Mouse (Mus musculus) hematopoietic stem cell, adult 5-6 weeks (primary cell): ENCODE results near the gene Dgcr6. TPM values are rescaled to one million over a fixed set of nuclear protein-coding genes. Genes with fewer than 3 reads are reported as not detected.
"Not testable (repeated sequence)": the region's sequence is repeated elsewhere in the genome, so short reads cannot be mapped to it uniquely, and the experiment has no call there.

Source experiments
- ATAC-seq, 2 experiments: fragments of 125-278 bp in 1 of 2; replicated peaks in 1 of 2; 2 replicates each; pipeline ENCODE4 v1.8.0; 2016 to 2017; ENCODE audit warnings: inconsistent platforms in 2 of 2, mild to moderate bottlenecking in 2 of 2, moderate number of reproducible peaks in 2 of 2, low read depth in 1 of 2, moderate TSS enrichment in 1 of 2; ENCODE audit not compliant: low FRiP score in 2 of 2, poor library complexity in 2 of 2, severe bottlenecking in 2 of 2, insufficient read depth in 1 of 2, low TSS enrichment in 1 of 2
- total RNA-seq: library from RNA; stranded (forward); fragments of 172-1452, 232-1000 nt; gene quantifications from 2 replicates; pipeline ENCODE4 v1.2.3, GENCODE M21; 2017

The Dgcr6 gene
- total RNA-seq = 19.6 and 29.7 TPM in 2 replicates

DNA sequence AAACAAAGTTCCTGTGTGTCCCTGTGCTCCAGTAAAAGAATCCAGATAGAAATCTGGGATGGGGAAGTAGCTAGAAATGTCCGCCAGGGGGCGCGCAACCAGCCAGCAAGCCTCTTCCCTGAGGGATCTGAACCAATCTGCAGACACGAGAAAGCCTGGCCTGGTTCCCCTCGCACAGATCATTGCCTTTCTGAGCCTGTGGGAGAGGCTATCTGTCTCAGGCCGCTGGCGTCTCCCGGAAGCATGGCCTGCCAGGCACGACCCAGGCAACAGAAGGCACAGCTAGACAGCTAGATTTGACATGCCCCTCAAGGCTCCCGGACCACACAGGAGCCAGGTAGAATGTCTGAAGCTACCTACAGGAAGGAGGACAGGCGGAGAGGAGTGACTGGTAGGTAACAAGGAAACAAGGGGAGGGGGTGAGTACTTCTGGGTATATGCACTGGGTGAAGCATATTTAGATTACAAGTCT, at the start of gene Dgcr6:
Gene Dgcr6 (plus strand): TSS at position 130 of the 472 bp plus-strand sequence.
- peak; percentile 38 to 42; a peak in 1 of 4 replicates for ATAC-seq

DNA sequence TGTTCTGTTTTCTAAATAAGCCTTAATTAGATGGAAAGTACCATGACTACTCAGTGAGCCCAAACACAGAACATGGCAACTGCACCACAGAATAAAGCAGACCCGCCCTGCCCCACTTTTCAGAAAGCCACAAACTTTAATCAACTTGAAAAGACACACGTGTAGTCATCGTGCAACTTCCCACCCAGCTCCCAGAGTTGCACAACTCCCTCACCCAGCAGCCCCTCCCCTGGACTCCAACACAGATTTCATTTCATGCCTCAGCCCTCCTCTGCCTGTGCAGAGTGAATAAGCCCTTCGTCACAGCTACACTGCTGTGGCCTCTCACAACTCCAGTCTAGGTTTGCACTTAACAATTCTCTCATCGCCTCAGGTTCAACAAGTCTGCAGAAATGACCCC, 48.1 kb upstream of the Dgcr6 start:
- ATAC-seq = 0 out of 4 replicates have a peak, but pooled peaks of 1 of the 2 experiments have one; percentile 7

DNA sequence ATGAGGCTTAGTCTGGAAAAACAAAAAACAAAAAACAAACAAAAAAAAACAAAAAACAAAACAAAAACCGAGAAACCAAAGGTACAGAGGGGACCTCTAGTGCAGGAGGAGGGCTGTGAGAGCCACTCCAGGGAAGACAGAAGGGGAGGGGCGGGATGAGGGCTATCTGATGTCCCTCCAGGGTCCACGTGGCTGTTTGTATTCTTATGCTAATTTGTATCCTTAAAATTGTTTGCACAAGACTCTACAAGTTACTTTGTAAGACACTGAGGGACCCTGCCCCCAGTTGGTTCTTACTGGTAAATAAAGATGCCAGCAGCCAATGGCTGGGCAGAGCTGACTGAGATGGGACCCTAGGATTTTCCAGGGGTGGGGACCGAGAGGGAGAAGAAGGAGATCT, 45.6 kb upstream of the Dgcr6 start:
- no peak for ATAC-seq

DNA sequence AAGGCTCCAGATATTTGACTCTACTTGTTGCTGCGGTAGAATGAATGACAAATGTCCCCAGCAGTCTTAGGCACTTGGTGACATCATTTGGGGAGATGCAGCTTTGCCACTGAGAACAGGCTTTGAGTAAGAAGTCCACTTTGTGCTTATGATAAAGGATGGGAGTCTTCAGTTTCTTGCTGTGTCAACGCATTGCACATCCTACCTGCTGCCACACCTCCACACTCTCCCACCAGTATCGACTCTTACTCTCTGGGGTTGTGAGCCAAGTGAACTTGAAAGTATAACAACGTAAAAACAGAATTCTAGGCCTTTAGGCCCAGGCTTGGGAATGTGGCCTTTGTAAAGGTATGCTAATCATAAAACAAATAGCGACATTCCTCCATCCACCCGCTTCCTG, 41.6 kb upstream of the Dgcr6 start:
- ATAC-seq = no peak

DNA sequence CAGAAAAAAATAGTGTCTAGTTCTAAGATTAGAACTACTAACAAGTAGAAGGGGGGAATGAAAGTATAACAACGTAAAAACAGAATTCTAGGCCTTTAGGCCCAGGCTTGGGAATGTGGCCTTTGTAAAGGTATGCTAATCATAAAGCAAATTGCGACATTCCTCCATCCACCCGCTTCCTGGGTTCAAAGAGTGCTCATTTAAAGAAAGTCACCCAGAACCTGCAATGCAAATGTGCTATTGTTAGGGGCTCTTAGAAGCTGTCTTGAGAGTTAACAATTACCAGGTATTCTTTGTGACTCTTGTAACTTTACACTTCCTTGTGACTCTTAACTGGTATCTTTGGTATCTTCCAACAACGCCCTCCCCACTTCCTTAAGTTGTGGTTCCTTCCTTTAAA, 36.2 kb upstream of the Dgcr6 start:
- ATAC-seq = not testable (repeated sequence)

DNA sequence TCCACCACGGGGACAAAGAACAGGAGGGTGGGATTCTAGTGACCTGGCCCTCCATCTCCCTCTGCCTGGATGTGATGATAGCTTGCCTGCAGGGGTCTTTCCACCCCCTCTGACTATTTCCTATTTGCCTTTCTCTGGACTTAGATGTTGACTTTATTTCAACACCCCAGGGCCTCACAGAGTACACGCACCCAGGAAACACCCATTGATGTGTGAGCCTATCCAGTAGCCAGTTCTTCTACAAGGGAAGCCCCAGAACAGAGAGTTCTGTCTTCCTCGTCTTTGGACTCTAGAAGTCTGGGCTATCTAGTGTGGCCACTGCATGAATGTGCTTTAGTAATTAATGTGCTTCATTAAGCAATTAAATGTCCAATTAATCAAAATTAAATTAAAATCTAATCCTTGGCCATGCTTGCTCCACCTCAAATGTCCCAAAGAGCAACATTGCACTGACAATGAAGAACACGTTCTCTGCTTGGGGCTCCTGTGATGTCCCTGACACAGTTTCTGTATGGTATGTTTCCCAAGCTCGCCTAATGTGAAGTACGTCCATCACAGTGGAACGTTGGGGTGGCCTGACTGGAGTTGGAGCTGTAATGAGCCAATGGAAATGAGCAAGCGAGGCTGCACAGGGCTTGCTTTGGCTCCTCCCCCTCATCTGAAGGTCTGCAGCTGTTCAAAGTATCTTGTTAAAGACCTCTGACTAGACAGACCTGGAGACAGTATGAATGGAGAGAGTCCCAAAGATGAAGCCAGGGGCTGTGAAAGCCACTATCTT, 29.7 kb upstream of the Dgcr6 start:
- no peak for ATAC-seq

- no peak for ATAC-seq
These were observed 25.3 kb upstream of the Dgcr6 start for GRCm38 (mm10) chr16:18027371-18027770.

DNA sequence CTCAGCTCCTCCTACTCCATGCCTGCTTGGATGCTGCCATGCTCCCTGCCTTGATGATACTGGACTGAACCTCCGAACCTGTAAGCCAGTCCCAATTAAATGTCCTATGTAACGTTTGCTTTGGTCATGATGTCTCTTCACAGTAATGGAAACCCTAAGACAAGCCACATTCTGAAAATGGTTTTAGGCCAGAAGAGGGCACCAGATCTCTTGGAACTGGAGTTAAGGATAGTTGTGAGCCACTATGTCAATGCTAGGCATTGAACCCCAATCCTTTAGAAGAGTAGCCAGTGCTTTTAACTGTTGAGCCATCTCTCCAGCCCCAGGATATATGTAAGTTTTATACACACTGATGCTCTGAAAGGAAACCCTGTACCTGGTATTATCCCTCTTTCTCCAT, 20.9 kb upstream of the Dgcr6 start:
- ATAC-seq = peak; percentile 46 to 47; a peak in 1 of 4 replicates

GRCm38 (mm10) chr16:18033289-18033688, 19.4 kb upstream of the Dgcr6 start:
- ATAC-seq = no peak

- ATAC-seq = no peak
These were observed 18.4 kb upstream of the Dgcr6 start for GRCm38 (mm10) chr16:18034286-18034685.

GRCm38 (mm10) chr16:18036425-18036955, 16.2 kb upstream of the Dgcr6 start:
- ATAC-seq = peak; percentile 67 to 72

DNA sequence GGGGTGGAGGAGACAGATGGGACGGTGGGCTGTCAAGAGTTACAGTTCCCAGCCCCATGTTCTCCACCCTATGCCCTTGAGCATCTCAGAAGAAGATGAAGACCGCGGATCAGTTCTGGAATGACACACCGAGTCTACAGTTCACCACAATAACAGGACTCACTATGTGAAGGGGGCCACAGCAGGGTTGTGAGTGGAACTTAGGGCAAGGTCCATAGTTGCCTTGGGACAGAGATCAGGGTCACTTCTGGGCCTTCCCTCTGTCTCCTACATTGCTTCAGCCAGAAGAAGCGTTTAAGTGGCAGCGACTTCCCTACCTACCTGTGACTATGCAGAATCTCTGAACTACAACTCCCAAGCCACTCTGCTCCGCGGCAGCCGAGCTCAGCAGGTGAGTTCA, 15.6 kb upstream of the Dgcr6 start:
- no peak for ATAC-seq

DNA sequence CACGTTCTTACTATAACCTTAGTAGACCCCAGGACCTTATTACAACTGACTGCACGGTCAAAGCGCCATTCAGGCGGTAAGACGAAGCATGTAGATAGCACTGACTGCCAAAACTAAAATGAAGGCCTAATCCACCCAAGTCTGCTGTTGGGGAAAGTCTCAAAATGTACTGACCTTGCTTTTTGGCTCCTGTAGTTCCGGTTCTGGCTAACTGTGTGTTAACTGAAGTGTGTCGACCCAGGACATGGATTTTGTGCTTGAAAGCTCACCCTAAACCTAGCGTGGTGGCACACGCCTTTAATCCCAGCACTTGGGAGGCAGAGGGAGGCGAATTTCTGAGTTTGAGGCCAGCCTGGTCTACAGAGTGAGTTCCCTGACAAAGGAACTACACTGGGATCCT, 7.7 kb upstream of the Dgcr6 start:
- ATAC-seq = no peak

DNA sequence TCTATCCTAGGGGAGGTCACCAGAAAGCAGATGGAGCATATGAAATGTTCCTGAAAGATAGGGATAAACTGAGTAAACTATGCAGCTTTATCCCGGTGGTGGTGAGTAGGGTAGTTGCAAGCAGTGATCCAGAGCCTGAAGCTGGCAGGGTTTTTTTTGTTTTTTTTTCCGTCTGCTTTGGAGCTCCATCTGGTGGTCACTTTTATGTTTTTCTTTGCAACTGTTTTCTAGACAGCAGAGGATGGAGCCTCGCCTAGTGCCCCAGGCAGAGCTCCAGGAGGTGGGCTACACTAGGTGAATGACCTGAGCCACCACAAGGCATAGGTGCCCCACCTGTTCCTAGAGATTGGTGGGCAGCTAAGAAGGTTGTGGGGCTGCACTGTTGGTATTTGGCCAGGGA, 5.0 kb upstream of the Dgcr6 start:
- ATAC-seq = peak; percentile 63 to 68; a peak in 3 of 4 replicates

DNA sequence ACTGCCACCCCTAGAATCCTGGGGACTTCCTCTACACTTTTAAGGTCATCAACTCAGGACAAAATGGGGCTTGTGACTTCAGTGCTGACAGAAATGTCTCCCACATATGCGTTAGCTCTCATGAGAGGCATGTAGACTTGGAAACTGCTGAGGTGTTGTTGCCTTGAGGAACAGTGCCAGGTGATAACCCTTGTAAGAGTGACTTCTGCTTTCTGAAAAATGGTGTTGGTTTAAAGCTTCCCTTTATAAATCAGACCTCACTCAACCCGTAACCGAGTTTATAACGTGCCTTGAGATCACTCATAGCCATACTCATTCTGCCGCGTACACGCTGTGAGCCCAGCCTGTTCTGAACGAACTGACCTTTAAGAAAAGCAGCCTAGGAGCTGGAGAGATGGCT, 4.6 kb upstream of the Dgcr6 start:
- ATAC-seq = peak; percentile 74 to 78

- ATAC-seq = no peak
These were observed 338 bp upstream of the Dgcr6 start for GRCm38 (mm10) chr16:18052322-18052721.

GRCm38 (mm10) chr16:18056215-18056614, 3.6 kb downstream of the Dgcr6 start:
- ATAC-seq = no peak

DNA sequence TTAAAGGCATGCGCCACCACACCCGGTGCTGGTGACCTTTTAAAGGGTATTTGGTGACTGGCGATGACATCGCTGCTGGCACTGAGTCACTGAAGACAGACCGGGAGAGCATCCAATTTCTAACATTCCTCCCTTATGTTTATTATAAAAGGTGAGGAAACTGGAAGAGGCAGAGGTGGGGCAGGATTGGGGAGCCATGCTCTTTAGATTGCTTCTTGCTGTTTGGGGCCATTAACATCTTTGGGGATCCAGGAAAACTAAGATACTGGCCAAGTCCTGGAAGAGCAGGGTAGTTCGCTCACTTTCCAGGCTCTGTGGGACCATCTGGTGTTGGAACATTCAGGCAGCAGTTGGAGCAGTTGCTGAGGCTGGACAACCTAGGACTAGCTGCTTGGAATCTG, 5.7 kb downstream of the Dgcr6 start:
- ATAC-seq = no peak

- ATAC-seq = no peak; a peak in 1 of 4 replicates
These were observed 6.6 kb downstream of the Dgcr6 start for GRCm38 (mm10) chr16:18059243-18059642.
